Mouse (Mus musculus) intestine, embryonic 16.5 days (tissue): ENCODE data around the gene Tpmt. TPM values are rescaled to one million over a fixed set of nuclear protein-coding genes. Genes with fewer than 3 reads are reported as not detected.

ENCODE experiments used
- ATAC-seq: fragments of 200-750 bp; cut with Nextera tagmentation; 2 replicates; pipeline ENCODE4 v1.8.0; 2017; ENCODE audit warnings: moderate TSS enrichment, moderate library complexity
- H3K27ac ChIP-seq: fragments of 300-500 bp; sonication (generic); 2 replicates; pipeline ENCODE4 v1.5.1; 2014; ENCODE audit warnings: mild to moderate bottlenecking, low read length
- H3K27me3 ChIP-seq: fragments of 300-500 bp; sonication (generic); replicated peaks from 2 replicates; pipeline ENCODE4 v1.6.1; 2014; ENCODE audit warnings: low read length, control low read depth, mixed read lengths; ENCODE audit not compliant: control insufficient read depth, insufficient read depth
- H3K36me3 ChIP-seq: fragments of 300-500 bp; sonication (generic); 2 replicates; pipeline ENCODE4 v1.6.1; 2014; ENCODE audit warnings: low read length, control low read depth; ENCODE audit not compliant: control insufficient read depth, insufficient read depth
- H3K4me1 ChIP-seq: fragments of 300-500 bp; sonication (generic); 2 replicates; pipeline ENCODE4 v1.6.1; 2014; ENCODE audit warnings: low read length, control low read depth, mixed read lengths; ENCODE audit not compliant: control insufficient read depth, insufficient read depth
- H3K4me2 ChIP-seq: fragments of 300-500 bp; sonication (generic); 2 replicates; pipeline ENCODE4 v1.6.1; 2014; ENCODE audit warnings: low read depth, low read length, control low read depth
- H3K4me3 ChIP-seq: fragments of 300-500 bp; sonication (generic); 2 replicates; pipeline ENCODE4 v1.5.1; 2014; ENCODE audit warnings: mild to moderate bottlenecking, low read length
- H3K9ac ChIP-seq: fragments of 300-500 bp; sonication (generic); 2 replicates; pipeline ENCODE4 v1.6.1; 2014; ENCODE audit warnings: low read depth, low read length
- H3K9me3 ChIP-seq: fragments of 300-500 bp; sonication (generic); 2 replicates; pipeline ENCODE4 v1.6.1; 2016; ENCODE audit warnings: low read length, control low read depth; ENCODE audit not compliant: control insufficient read depth
- WGBS: fragments of 180-500 bp; shearing (Covaris S2); extraction: QIAGEN DNeasy Blood & Tissue Kit; methylation state at CpG from one replicate; pipeline ENCODE4 v1.1.7; 2014; 5-methylcytosine and 5-hydroxymethylcytosine counted together
- polyA plus RNA-seq: library from polyadenylated mRNA; unstranded; fragments of >200 nt; fragmentation: Nextera tagmentation; extraction: Ambion mirVana; gene quantifications from 2 replicates; pipeline ENCODE4 v1.2.1, GENCODE M21; 2015

Tpmt gene
- polyA plus RNA-seq, 1 experiment from 2014 or later = 27.6 TPM

GRCm38 (mm10) chr13:47047996-47048395 is 3.5 kb upstream of the Tpmt start:
- Histone ChIP-seq H3K4me2 (no peak overlapping the region), H3K9me3 (no peaks in the 10 kb centered on the region), H3K4me1 (0 out of 2 replicates have a peak, but pooled peaks cover 4% of the 10 kb centered on the region), H3K4me3 (no peak overlapping the region), H3K36me3 (0 out of 2 replicates have a peak, but pooled peaks cover 5% of the 10 kb centered on the region), H3K27ac (no peak overlapping the region), H3K27me3 (no peaks in the 10 kb centered on the region), H3K9ac (no peak overlapping the region)
- 88% methylated on average over 4 of the region's 4 CpGs for WGBS
- ATAC-seq = no peak

GRCm38 (mm10) chr13:47043833-47044616 is 512 bp downstream of the Tpmt start:
- peak; percentile 56 for ATAC-seq
- Histone ChIP-seq H3K36me3 (0 out of 2 replicates have a peak, but pooled peaks cover under 1% of the 10 kb centered on the region), H3K27me3 (no peaks in the 10 kb centered on the region), H3K9me3 (no peaks in the 10 kb centered on the region), H3K4me3 (peak overlapping the region; percentile 92), H3K4me2 (peak overlapping the region; percentile 99), H3K9ac (peak overlapping the region; percentile 90), H3K27ac (no peak overlapping the region), H3K4me1 (peaks cover 9% of the 10 kb centered on the region; the same call in 1 of the 2 replicates)
- 1% methylated on average over 45 of the region's 45 CpGs for WGBS

- under 1% methylated on average over 48 of the region's 48 CpGs for WGBS
- ATAC-seq = peak; percentile 97
- H3K4me2 ChIP-seq = peak within 1 kb of the TSS; percentile 99
- peak within 1 kb of the TSS; percentile 92 for H3K4me3 ChIP-seq
- H3K36me3 ChIP-seq = no peaks in the 10 kb centered on the region
- peaks cover 9% of the 10 kb centered on the region; the same call in 1 of the 2 replicates for H3K4me1 ChIP-seq
- peak within 1 kb of the TSS; percentile 77 for H3K27ac ChIP-seq
- H3K27me3 ChIP-seq = no peaks in the 10 kb centered on the region
- peak within 1 kb of the TSS; percentile 90 for H3K9ac ChIP-seq
- no peaks in the 10 kb centered on the region for H3K9me3 ChIP-seq
Observed at GRCm38 (mm10) chr13:47043030-47043680, 1.4 kb downstream of the Tpmt start, which contains the start of gene Kdm1b. Kdm1b (plus strand) TSS chr13:47043499.

DNA sequence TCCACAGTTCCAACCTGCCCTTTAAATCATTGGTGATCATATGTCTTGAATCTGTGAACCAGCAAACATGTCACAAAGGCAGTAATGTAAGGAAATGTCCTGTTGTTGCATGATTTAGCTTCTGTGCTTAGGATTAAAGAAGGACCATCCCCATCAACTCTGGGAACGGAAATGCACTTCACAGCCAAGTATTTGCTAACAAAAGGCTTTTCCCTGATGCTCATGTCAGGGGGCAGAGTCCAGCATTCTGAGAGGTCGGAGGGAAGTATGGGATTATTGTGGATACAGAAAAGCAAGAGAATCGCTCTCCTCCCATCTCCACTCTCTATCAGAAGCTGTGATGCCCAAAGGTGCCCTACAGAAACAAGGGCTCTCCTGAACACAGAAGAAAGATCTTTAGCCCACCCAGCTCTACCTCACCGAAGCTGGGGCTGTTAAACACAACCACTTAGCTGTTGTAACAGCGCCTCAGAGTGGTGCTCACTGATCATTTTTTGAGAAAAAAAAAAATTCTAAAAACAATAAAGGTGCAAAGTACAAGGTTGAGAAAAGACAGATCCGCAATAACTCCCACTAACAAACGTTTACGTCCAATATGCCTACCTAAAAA is 2.4 kb downstream of the Tpmt start:
- peak overlapping the region; percentile 66 for H3K9ac ChIP-seq
- no peaks in the 10 kb centered on the region for H3K27me3 ChIP-seq
- H3K27ac ChIP-seq = peak overlapping the region; percentile 77
- H3K9me3 ChIP-seq = no peaks in the 10 kb centered on the region
- no peaks in the 10 kb centered on the region for H3K36me3 ChIP-seq
- peak overlapping the region; percentile 70 for H3K4me2 ChIP-seq
- WGBS = 34% methylated on average over 8 of the region's 8 CpGs
- H3K4me3 ChIP-seq = peak overlapping the region; percentile 92
- no peak for ATAC-seq
- H3K4me1 ChIP-seq = peaks cover 9% of the 10 kb centered on the region; the same call in 1 of the 2 replicates

DNA sequence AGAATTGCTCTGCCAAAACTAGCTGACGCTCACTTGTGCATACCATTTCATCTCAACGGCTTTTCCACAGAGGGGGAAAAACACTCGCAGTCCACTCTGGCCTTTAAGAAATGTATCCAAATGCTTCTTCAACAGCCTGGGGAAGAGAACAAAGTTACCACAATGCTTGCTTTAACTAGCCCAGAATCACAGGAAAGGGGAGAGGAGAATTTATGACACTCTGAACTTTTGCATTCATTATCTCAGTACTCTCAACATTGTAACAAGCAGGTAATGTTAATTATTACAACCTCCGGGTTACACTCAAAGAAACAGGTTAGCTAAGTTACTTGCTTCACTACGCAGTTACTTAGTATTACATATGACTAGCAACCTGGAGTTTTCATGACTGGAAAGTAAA is 4.5 kb downstream of the Tpmt start:
- no peak for ATAC-seq
- 90% methylated on average over 5 of the region's 5 CpGs for WGBS
- H3K27ac ChIP-seq = no peak overlapping the region

GRCm38 (mm10) chr13:47037946-47038345 is 6.6 kb downstream of the Tpmt start:
- 84% methylated on average over 6 of the region's 6 CpGs for WGBS
- H3K27me3 ChIP-seq = no peaks in the 10 kb centered on the region
- no peaks in the 10 kb centered on the region for H3K9me3 ChIP-seq
- no peak overlapping the region for H3K4me3 ChIP-seq
- no peak overlapping the region for H3K27ac ChIP-seq
- H3K9ac ChIP-seq = no peak overlapping the region
- ATAC-seq = no peak
- no peak overlapping the region for H3K4me2 ChIP-seq
- peaks cover 5% of the 10 kb centered on the region; the same call in 1 of the 2 replicates for H3K4me1 ChIP-seq
- no peaks in the 10 kb centered on the region for H3K36me3 ChIP-seq

More for the DNA sequence above, 4.5 kb downstream of the Tpmt start:
- Histone ChIP-seq H3K4me3 (no peak overlapping the region), H3K27me3 (no peaks in the 10 kb centered on the region), H3K9me3 (no peaks in the 10 kb centered on the region), H3K9ac (no peak overlapping the region), H3K36me3 (no peaks in the 10 kb centered on the region), H3K4me1 (peaks cover 9% of the 10 kb centered on the region; the same call in 1 of the 2 replicates), H3K4me2 (no peak overlapping the region)

DNA sequence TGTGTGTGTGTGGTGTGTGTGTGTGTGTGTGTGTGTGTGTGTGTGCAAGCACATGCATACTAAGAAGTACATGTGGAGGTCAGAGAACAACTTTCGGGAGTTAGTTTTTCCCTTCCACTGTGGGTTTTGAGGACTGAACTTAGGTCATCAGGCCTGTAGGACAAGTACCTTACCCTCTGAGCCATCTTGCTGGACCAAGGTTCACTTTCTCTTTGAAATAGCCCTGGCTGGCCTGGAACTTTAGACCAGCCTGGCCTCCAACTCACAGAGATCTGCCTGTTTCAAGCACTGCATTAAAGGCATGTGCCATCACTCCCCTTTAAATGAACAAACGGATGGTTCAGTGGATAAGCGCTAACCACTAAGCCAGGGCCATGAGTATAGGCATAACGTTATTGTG is 10.9 kb downstream of the Tpmt start:
- H3K9me3 ChIP-seq = no peaks in the 10 kb centered on the region
- WGBS = 86% methylated on average over 4 of the region's 4 CpGs
- no peak overlapping the region for H3K27ac ChIP-seq
- ATAC-seq = no peak
- H3K27me3 ChIP-seq = no peaks in the 10 kb centered on the region
- no peaks in the 10 kb centered on the region for H3K4me1 ChIP-seq
- no peak overlapping the region for H3K9ac ChIP-seq
- no peak overlapping the region for H3K4me3 ChIP-seq
- no peak overlapping the region for H3K4me2 ChIP-seq
- H3K36me3 ChIP-seq = no peaks in the 10 kb centered on the region

DNA sequence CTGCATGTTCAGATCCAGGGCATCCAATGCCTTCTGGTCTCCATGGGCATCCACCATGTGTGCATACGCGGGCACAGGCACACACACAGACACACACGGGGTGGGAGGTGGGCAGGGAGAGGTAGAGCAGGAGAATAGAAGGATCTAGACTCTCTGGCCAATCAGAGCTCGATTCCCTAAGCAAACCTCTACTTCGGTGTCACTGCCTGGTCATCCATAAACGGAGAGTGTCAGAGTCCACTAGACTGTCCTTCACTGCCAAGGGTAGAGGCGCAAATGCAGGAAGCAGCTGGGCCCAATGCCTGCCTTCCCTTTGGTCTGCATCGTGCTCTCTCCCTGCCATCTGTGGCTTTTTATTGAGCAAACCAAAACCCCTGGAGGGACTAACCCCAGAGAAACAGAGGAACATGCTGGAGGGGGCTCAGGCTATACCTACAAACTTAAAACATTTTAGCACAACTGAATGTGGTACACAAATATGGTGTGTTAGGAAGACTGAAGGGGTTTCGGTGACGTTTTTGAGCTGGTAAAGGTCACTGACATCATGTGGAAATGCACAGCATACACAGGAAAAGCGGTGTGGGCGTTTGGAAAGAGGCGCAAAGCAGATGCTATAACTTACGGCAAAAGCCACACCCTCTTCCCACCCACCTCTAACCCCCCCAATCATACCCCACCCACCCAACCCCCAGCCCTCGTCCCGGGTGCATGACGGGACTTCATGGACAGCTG is 14.0 kb downstream of the Tpmt start:
- H3K4me2 ChIP-seq = no peak overlapping the region
- no peaks in the 10 kb centered on the region for H3K36me3 ChIP-seq
- H3K27ac ChIP-seq = no peak overlapping the region
- H3K9me3 ChIP-seq = no peaks in the 10 kb centered on the region
- H3K9ac ChIP-seq = no peak overlapping the region
- WGBS = 87% methylated on average over 17 of the region's 17 CpGs
- H3K4me1 ChIP-seq = no peaks in the 10 kb centered on the region
- ATAC-seq = no peak
- no peaks in the 10 kb centered on the region for H3K27me3 ChIP-seq
- no peak overlapping the region for H3K4me3 ChIP-seq

DNA sequence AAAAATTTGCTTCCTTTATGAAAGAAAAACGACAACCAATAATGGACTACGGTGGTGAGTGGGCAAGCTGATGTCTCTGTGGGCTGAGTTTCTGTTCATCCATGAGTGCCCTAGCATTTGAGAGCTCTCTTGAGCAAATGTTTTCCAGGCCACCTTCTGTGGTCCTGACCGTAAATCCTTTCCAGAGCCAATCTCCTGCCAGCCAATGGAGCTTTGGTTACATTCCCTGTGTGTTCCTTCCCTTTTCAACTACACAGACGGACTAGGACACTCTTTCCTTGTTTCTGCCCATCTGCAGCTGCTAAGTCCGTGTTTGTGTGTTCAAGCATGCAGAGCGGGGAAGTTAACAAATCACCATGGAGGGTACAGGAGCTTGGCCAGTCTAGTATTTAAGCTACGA is 23.7 kb downstream of the Tpmt start:
- Histone ChIP-seq H3K9ac (no peak overlapping the region), H3K4me3 (no peak overlapping the region), H3K27ac (no peak overlapping the region), H3K4me2 (no peak overlapping the region), H3K27me3 (no peaks in the 10 kb centered on the region), H3K36me3 (no peaks in the 10 kb centered on the region), H3K4me1 (no peaks in the 10 kb centered on the region), H3K9me3 (no peaks in the 10 kb centered on the region)
- WGBS = 68% methylated on average over 7 of the region's 7 CpGs
- no peak for ATAC-seq
